Mouse (Mus musculus): Measurements from ENCODE around the gene Ubox5. TPM values are rescaled to one million over a fixed set of nuclear protein-coding genes. Genes with fewer than 3 reads are reported as not detected.

Ubox5 gene
- polyA plus RNA-seq, 1 experiment from 2014 or later, result 17.3 TPM

GRCm38 (mm10) chr2:130589761-130590160, 40.1 kb downstream of the Ubox5 start:
- Histone ChIP-seq H3K4me3 (ENCODE audit: low read depth, low read length) (no peak overlapping the region), H3K27ac (ENCODE audit: low read depth, low read length) (no peak overlapping the region), H3K9me3 (ENCODE audit: control insufficient read depth, low read length) (no peaks in the 10 kb centered on the region), H3K4me2 (replicated peaks; ENCODE audit: low read depth, low read length) (no peak overlapping the region), H3K27me3 (ENCODE audit: control insufficient read depth, insufficient read depth, low read length) (no peaks in the 10 kb centered on the region), H3K36me3 (ENCODE audit: control insufficient read depth, insufficient read depth, low read length) (peaks cover 4% of the 10 kb centered on the region; the same call in 1 of the 2 replicates), H3K4me1 (replicated peaks; ENCODE audit: control insufficient read depth, insufficient read depth, low read length) (no peaks in the 10 kb centered on the region), H3K9ac (ENCODE audit: low read depth, low read length) (no peak overlapping the region)
- DNase-seq (ENCODE audit: low spot score) (no peak), ATAC-seq (ENCODE audit: low FRiP score) (no peak)
- 90% methylated on average over 2 of the region's 2 CpGs for WGBS

GRCm38 (mm10) chr2:130589157-130589556, 40.7 kb downstream of the Ubox5 start:
- Histone ChIP-seq H3K36me3 (ENCODE audit: control insufficient read depth, insufficient read depth, low read length) (peaks cover 4% of the 10 kb centered on the region; the same call in 1 of the 2 replicates), H3K27me3 (ENCODE audit: control insufficient read depth, insufficient read depth, low read length) (no peaks in the 10 kb centered on the region), H3K27ac (ENCODE audit: low read depth, low read length) (no peak overlapping the region), H3K9me3 (ENCODE audit: control insufficient read depth, low read length) (no peaks in the 10 kb centered on the region), H3K9ac (ENCODE audit: low read depth, low read length) (no peak overlapping the region), H3K4me1 (replicated peaks; ENCODE audit: control insufficient read depth, insufficient read depth, low read length) (no peaks in the 10 kb centered on the region), H3K4me3 (ENCODE audit: low read depth, low read length) (no peak overlapping the region), H3K4me2 (replicated peaks; ENCODE audit: low read depth, low read length) (no peak overlapping the region)
- DNase-seq (ENCODE audit: low spot score), result no peak
- WGBS, result 71% methylated on average over 4 of the region's 4 CpGs
- ATAC-seq (ENCODE audit: low FRiP score), result no peak

- Histone ChIP-seq H3K4me2 (replicated peaks; ENCODE audit: low read depth, low read length) (no peak overlapping the region), H3K4me3 (ENCODE audit: low read depth, low read length) (no peak overlapping the region), H3K27me3 (ENCODE audit: control insufficient read depth, insufficient read depth, low read length) (no peaks in the 10 kb centered on the region), H3K4me1 (replicated peaks; ENCODE audit: control insufficient read depth, insufficient read depth, low read length) (no peaks in the 10 kb centered on the region), H3K36me3 (ENCODE audit: control insufficient read depth, insufficient read depth, low read length) (peaks cover 4% of the 10 kb centered on the region; the same call in 1 of the 2 replicates), H3K27ac (ENCODE audit: low read depth, low read length) (no peak overlapping the region), H3K9me3 (ENCODE audit: control insufficient read depth, low read length) (no peaks in the 10 kb centered on the region), H3K9ac (ENCODE audit: low read depth, low read length) (no peak overlapping the region)
- no peak for ATAC-seq (ENCODE audit: low FRiP score)
- no peak for DNase-seq (ENCODE audit: low spot score)
- 86% methylated on average over 2 of the region's 2 CpGs for WGBS
These were observed 41.5 kb downstream of the Ubox5 start for GRCm38 (mm10) chr2:130588373-130588772.

- Histone ChIP-seq H3K4me2 (replicated peaks; ENCODE audit: low read depth, low read length) (no peak overlapping the region), H3K4me1 (replicated peaks; ENCODE audit: control insufficient read depth, insufficient read depth, low read length) (no peaks in the 10 kb centered on the region), H3K36me3 (ENCODE audit: control insufficient read depth, insufficient read depth, low read length) (no peaks in the 10 kb centered on the region; the same call in 1 of the 2 replicates), H3K4me3 (ENCODE audit: low read depth, low read length) (no peak overlapping the region), H3K9me3 (ENCODE audit: control insufficient read depth, low read length) (no peaks in the 10 kb centered on the region), H3K9ac (ENCODE audit: low read depth, low read length) (no peak overlapping the region), H3K27ac (ENCODE audit: low read depth, low read length) (no peak overlapping the region), H3K27me3 (ENCODE audit: control insufficient read depth, insufficient read depth, low read length) (peaks cover 20% of the 10 kb centered on the region)
- 90% methylated on average over 6 of the region's 6 CpGs for WGBS
- ATAC-seq (ENCODE audit: low FRiP score) (no peak), DNase-seq (ENCODE audit: low spot score) (no peak)
These were observed 43.8 kb downstream of the Ubox5 start for GRCm38 (mm10) chr2:130586016-130586415.

- DNase-seq (ENCODE audit: low spot score), result no peak
- Histone ChIP-seq H3K4me2 (replicated peaks; ENCODE audit: low read depth, low read length) (no peak overlapping the region), H3K9ac (ENCODE audit: low read depth, low read length) (no peak overlapping the region), H3K27ac (ENCODE audit: low read depth, low read length) (no peak overlapping the region), H3K9me3 (ENCODE audit: control insufficient read depth, low read length) (no peaks in the 10 kb centered on the region), H3K36me3 (ENCODE audit: control insufficient read depth, insufficient read depth, low read length) (no peaks in the 10 kb centered on the region), H3K4me1 (replicated peaks; ENCODE audit: control insufficient read depth, insufficient read depth, low read length) (peaks cover 5% of the 10 kb centered on the region; the same call in 1 of the 2 replicates), H3K4me3 (ENCODE audit: low read depth, low read length) (no peak overlapping the region), H3K27me3 (ENCODE audit: control insufficient read depth, insufficient read depth, low read length) (peaks cover 40% of the 10 kb centered on the region)
- 84% methylated on average over 10 of the region's 10 CpGs for WGBS
- ATAC-seq (ENCODE audit: low FRiP score), result no peak
These were observed 45.8 kb downstream of the Ubox5 start for GRCm38 (mm10) chr2:130583902-130584560.

GRCm38 (mm10) chr2:130582552-130582951, 47.3 kb downstream of the Ubox5 start, which contains the start of gene Avp:
Gene Avp, minus strand, starts transcription at chr2:130582554.
- H3K27me3 ChIP-seq (ENCODE audit: control insufficient read depth, insufficient read depth, low read length), result peaks cover 55% of the 10 kb centered on the region
- ATAC-seq (ENCODE audit: low FRiP score), result no peak

GRCm38 (mm10) chr2:130581201-130581600, 48.6 kb downstream of the Ubox5 start:
- Histone ChIP-seq H3K36me3 (ENCODE audit: control insufficient read depth, insufficient read depth, low read length) (no peaks in the 10 kb centered on the region), H3K9me3 (ENCODE audit: control insufficient read depth, low read length) (no peaks in the 10 kb centered on the region), H3K4me1 (replicated peaks; ENCODE audit: control insufficient read depth, insufficient read depth, low read length) (peaks cover 17% of the 10 kb centered on the region), H3K4me2 (replicated peaks; ENCODE audit: low read depth, low read length) (peak overlapping the region; percentile 37), H3K27ac (ENCODE audit: low read depth, low read length) (no peak overlapping the region), H3K9ac (ENCODE audit: low read depth, low read length) (no peak overlapping the region), H3K4me3 (ENCODE audit: low read depth, low read length) (peak overlapping the region; percentile 20; the same call in 1 of the 2 replicates), H3K27me3 (ENCODE audit: control insufficient read depth, insufficient read depth, low read length) (peaks cover 68% of the 10 kb centered on the region)
- 3% methylated on average over 16 of the region's 16 CpGs for WGBS
- DNase-seq (ENCODE audit: low spot score) (peak; percentile 20), ATAC-seq (ENCODE audit: low FRiP score) (no peak)

More at GRCm38 (mm10) chr2:130582552-130582951, 47.3 kb downstream of the Ubox5 start, which contains the start of gene Avp:
- H3K4me2 ChIP-seq (replicated peaks; ENCODE audit: low read depth, low read length), result no peak within 1 kb of the TSS
- no peak within 1 kb of the TSS for H3K4me3 ChIP-seq (ENCODE audit: low read depth, low read length)
- WGBS, result 42% methylated on average over 10 of the region's 10 CpGs
- peaks cover 6% of the 10 kb centered on the region; the same call in 1 of the 2 replicates for H3K4me1 ChIP-seq (replicated peaks; ENCODE audit: control insufficient read depth, insufficient read depth, low read length)
- no peak for DNase-seq (ENCODE audit: low spot score)
- H3K27ac ChIP-seq (ENCODE audit: low read depth, low read length), result no peak within 1 kb of the TSS
- no peak within 1 kb of the TSS for H3K9ac ChIP-seq (ENCODE audit: low read depth, low read length)
- H3K9me3 ChIP-seq (ENCODE audit: control insufficient read depth, low read length), result no peaks in the 10 kb centered on the region
- no peaks in the 10 kb centered on the region for H3K36me3 ChIP-seq (ENCODE audit: control insufficient read depth, insufficient read depth, low read length)

GRCm38 (mm10) chr2:130579791-130580190, 50.0 kb downstream of the Ubox5 start:
- ATAC-seq (ENCODE audit: low FRiP score) (no peak), DNase-seq (ENCODE audit: low spot score) (peak; percentile 19)
- 11% methylated on average over 8 of the region's 8 CpGs for WGBS
- Histone ChIP-seq H3K27ac (ENCODE audit: low read depth, low read length) (no peak overlapping the region), H3K27me3 (ENCODE audit: control insufficient read depth, insufficient read depth, low read length) (peaks cover 82% of the 10 kb centered on the region), H3K4me1 (replicated peaks; ENCODE audit: control insufficient read depth, insufficient read depth, low read length) (peaks cover 19% of the 10 kb centered on the region), H3K4me3 (ENCODE audit: low read depth, low read length) (no peak overlapping the region), H3K9me3 (ENCODE audit: control insufficient read depth, low read length) (no peaks in the 10 kb centered on the region), H3K36me3 (ENCODE audit: control insufficient read depth, insufficient read depth, low read length) (no peaks in the 10 kb centered on the region), H3K4me2 (replicated peaks; ENCODE audit: low read depth, low read length) (no peak overlapping the region), H3K9ac (ENCODE audit: low read depth, low read length) (no peak overlapping the region)

- peaks cover 19% of the 10 kb centered on the region for H3K4me1 ChIP-seq (replicated peaks; ENCODE audit: control insufficient read depth, insufficient read depth, low read length)
- no peaks in the 10 kb centered on the region for H3K9me3 ChIP-seq (ENCODE audit: control insufficient read depth, low read length)
- peaks cover 82% of the 10 kb centered on the region for H3K27me3 ChIP-seq (ENCODE audit: control insufficient read depth, insufficient read depth, low read length)
- no peak overlapping the region for H3K27ac ChIP-seq (ENCODE audit: low read depth, low read length)
- H3K9ac ChIP-seq (ENCODE audit: low read depth, low read length), result no peak overlapping the region
- no peak for ATAC-seq (ENCODE audit: low FRiP score)
- WGBS, result 12% methylated on average over 11 of the region's 11 CpGs
- no peaks in the 10 kb centered on the region for H3K36me3 ChIP-seq (ENCODE audit: control insufficient read depth, insufficient read depth, low read length)
- no peak overlapping the region for H3K4me2 ChIP-seq (replicated peaks; ENCODE audit: low read depth, low read length)
- peak; percentile 78 for DNase-seq (ENCODE audit: low spot score)
- H3K4me3 ChIP-seq (ENCODE audit: low read depth, low read length), result no peak overlapping the region
These were observed 51.7 kb downstream of the Ubox5 start for GRCm38 (mm10) chr2:130578148-130578547.

All from hindbrain, embryonic 11.5 days (tissue).